Mouse (Mus musculus): Measurements from ENCODE around the gene Gm867.

DNA sequence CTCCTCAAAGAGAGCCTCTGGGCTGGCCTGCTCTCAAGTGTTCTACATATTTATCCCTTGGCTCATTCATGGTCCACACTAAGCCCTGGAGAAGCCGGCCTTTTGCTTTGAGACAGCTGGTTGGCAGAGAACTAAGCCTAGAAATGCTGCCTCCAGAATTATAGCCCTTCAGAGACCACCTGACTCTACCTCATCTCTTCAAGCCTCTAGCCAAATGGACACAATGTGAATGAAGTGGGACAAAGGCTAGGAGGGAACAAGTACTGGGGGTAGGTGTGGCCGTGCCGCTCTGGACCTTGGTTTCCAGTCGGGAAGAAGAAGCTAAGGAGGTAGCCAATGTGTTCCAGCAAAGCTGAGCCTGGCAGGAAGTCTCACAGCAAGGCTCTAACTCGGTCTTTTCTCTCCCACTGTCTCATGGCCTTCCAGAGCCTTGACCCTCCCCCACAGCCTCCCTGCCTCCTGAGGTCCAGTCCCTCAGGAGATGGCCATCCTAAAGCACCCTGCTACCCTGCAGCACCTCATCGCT lies 42.4 kb downstream of the Gm867 start:
- no peak for TF ChIP-seq POLR2A (IDR thresholded peaks at IDR 0.05; ENCODE audit: borderline replicate concordance, insufficient read depth, low read length)
- no peak for TF ChIP-seq CTCF (IDR thresholded peaks at IDR 0.05; ENCODE audit: borderline replicate concordance, insufficient read depth, low read depth, low read length)
